Mouse (Mus musculus) left cerebral cortex, adult 8-10 months (tissue): Measurements from ENCODE around the gene Sgo2a. TPM values are rescaled to one million over a fixed set of nuclear protein-coding genes. Genes with fewer than 3 reads are reported as not detected.
"Not testable (repeated sequence)": the region's sequence is repeated elsewhere in the genome, so short reads cannot be mapped to it uniquely, and the experiment has no call there.

Experiments
- DNase-seq, 2 experiments: peaks; one replicate each; pipeline ENCODE4 v3.0.0; 2022; ENCODE audit warnings: low spot score in 2 of 2
- total RNA-seq, 4 experiments: library from RNA; stranded (reverse); gene quantifications; 2 replicates each; pipeline ENCODE4 v1.2.4; 2022

Gene Sgo2a
- under 1 TPM; 0.42 to 0.76 (median 0.55) TPM for total RNA-seq

GRCm38 (mm10) chr1:57995432-57996132 is at the start of gene Sgo2a:
Sgo2a (plus strand) TSS chr1:57995971.
- DNase-seq, result peak; percentile 68 to 83

GRCm38 (mm10) chr1:57947552-57948347 is 48.0 kb upstream of the Sgo2a start:
- DNase-seq, result no peak

DNA sequence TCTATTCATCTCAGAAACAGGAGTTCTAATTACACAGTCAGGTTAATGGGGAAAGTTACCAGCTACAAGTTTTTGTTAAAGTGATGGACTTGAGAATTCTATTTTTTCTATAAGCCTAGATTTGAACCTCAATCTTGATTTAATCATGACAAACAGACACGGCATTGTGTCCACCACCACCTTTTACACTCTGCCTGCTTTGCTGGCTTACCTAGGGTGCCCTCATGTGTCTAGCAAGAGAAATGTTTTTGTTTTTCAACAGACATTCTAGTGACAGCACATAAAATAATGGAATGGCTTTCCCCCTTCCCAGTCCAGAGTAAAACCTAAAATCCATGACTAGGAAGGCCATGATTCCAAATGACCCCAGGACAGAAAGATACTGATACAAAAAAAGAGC is 46.6 kb upstream of the Sgo2a start:
- DNase-seq, result no peak

DNA sequence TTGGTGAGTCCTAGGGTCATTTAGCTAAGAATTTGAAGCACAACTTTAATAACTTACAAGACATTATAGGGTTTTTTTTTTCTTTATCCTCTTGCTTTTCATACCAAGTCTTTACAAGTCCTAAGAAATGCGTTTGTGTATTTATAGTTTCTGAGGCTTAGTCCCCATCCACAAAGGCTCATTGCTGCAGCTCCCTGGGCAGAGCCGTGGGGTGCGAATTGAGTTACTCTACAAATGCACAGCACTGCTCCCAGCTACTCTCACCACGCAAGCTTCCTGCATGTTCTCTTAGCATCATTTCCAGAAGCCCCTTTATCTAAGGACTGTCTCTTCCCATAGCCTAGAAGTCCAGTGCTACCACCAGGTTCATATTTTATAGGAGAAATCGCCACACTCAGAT is 46.1 kb upstream of the Sgo2a start:
- DNase-seq, result no peak

- DNase-seq, result no peak
Measured at GRCm38 (mm10) chr1:57952509-57952908, 43.3 kb upstream of the Sgo2a start.

DNA sequence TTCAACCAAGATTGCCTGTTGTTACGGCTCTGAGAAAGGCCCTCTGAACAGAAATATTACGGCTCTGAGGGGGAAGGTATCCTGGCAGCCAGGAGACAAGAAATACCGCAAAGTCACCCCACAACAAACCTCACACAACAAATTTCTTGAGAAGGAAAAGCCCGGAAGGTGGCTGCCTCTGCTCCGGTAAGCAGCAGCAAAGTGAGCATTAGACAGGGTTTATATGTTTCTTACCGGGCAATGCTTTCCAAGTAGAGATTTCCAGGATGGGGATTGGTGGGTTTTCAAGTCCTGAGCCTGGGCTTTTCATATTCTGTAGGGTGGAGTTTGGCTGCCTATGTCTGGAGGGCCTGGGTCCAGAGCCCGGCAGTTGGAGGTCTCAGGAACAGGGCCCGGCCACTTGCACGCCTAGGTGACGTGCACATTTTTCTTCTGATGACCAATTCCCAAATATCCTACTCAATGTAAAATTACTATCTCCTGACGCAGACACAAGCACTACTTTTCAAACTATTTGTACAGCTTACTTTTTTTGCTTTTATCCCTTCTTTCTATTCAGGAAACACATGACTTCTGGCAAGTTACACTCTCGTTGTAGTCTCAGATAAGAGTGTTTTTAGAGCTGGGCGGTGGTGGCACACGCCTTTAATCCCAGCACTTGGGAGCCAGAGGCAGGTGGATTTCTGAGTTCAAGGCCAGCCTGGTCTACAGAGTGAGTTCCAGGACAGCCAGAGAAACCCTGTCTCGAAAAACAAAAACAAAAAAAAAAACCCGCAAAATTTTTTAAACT is 42.0 kb upstream of the Sgo2a start:
- DNase-seq, result no peak

- DNase-seq, result no peak
Measured at GRCm38 (mm10) chr1:57954376-57954765, 41.4 kb upstream of the Sgo2a start.

DNA sequence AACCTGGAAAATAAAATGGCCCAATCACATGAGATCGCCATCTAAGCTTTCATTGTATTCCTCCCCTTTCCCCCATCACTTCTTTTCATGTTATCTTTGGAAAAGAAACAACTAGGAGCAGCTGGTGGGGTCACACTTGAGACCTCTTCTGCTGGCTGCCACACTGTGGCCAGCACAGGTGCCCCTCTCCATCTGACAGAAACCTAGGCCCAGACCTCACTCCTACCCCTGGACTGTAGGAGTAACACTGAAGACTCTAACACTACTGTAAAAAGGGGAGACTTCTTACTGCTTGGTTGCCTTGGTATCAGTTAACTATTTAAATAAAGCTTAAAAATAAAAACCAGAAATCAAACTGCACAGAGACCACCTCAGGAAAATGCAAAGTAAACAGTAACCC is 40.0 kb upstream of the Sgo2a start:
- no peak for DNase-seq

- peak; percentile 92 to 95 for DNase-seq
Measured at GRCm38 (mm10) chr1:57969327-57970271, 26.2 kb upstream of the Sgo2a start.

DNA sequence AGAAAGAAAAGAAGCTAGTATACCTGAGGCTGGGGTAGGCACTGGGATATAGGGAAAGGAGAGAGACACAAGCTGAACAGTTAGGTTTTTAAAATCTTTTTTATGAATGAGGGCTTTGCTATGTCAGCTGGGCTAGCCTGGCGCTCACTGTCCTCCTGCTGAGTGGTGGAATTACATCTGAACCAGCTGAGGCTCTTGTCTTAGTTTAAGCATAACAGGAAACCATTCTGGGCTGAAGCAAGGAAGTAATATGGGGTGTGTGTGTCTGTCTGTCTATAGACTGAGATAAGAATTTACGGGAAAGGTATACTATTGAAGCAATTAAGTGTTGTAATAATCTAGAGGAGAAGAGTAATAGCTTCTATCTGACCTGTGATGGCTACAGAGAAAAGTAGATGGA is 24.2 kb upstream of the Sgo2a start:
- no peak for DNase-seq

- DNase-seq, result no peak
Measured at GRCm38 (mm10) chr1:57976860-57977259, 18.9 kb upstream of the Sgo2a start.

GRCm38 (mm10) chr1:57989052-57989600 is 6.6 kb upstream of the Sgo2a start:
- DNase-seq, result no peak

DNA sequence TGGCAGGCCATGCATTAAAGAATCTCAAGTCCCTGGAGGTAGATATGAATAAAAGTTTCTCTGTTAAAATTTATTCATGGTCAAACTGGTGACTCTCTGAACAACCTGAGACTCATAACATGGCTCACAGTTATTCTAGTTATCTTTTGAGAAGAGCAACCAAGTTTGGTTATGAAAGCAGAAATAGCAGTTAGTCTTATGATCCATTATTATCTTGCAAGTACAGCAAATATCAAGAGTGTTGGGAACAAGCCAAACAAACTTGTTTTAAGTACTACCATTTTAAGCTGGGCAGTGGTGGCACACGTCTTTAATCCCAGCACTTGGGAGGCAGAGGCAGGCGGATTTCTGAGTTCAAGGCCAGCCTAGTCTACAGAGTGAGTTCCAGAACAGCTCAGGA is 4.5 kb upstream of the Sgo2a start:
- DNase-seq, result no peak

GRCm38 (mm10) chr1:57996133-57996615 is 403 bp downstream of the Sgo2a start:
- peak in 1 of 2 experiments; percentile 5 for DNase-seq

GRCm38 (mm10) chr1:57998146-57998545 is 2.4 kb downstream of the Sgo2a start:
- no peak for DNase-seq

DNA sequence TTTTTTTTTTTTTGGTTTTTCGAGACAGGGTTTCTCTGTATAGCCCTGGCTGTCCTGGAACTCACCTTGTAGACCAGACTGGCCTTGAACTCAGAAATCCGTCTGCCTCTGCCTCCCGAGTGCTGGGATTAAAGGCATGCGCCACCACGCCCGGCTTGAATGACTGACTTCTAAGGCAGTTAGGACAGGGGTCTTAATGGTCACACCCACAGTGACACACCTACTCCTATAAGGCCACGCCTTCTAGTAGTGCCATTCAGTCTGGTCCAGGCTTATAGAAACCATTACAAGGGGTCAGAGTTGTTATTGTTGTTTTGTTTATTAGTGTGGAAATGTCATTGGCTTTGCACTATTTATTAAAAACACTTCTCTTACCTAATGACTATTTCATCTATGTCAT is 10.6 kb downstream of the Sgo2a start:
- not testable (repeated sequence) for DNase-seq

DNA sequence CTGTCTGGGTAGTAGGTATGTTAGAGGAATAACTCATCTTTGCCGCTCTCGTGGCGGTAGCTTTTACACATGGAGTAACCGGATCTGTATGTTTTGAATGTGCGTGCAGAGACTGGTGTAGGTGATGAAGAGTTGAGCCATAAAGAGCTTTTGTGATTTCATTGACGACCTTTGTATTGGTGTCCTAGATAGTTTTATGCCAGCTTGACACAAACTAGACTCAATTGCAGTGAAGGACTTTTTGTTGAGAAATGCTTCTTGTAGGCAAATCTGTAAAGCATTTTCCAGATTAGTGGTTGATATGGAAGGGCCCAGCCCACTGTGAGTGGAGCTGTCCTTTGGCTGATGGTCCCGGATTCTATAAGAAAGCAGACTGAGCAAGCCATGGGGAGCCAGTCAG is 23.1 kb downstream of the Sgo2a start, which contains the start of gene Kctd18:
Kctd18 (minus strand) TSS at position 101 of the 400 bp plus-strand sequence.
- DNase-seq, result no peak

GRCm38 (mm10) chr1:58027707-58028106 is 31.9 kb downstream of the Sgo2a start:
- no peak for DNase-seq

GRCm38 (mm10) chr1:58029636-58030117 is 33.9 kb downstream of the Sgo2a start, which contains the start of gene Aox1:
Aox1 (plus strand) TSS chr1:58029931.
- DNase-seq, result peak in 1 of 2 experiments; percentile 18
